Mouse (Mus musculus) cortical plate, adult 2 months (tissue): ENCODE results near the gene Dusp10. TPM values are rescaled to one million over a fixed set of nuclear protein-coding genes. Genes with fewer than 3 reads are reported as not detected.

Experiments used
- H3K27ac ChIP-seq: fragments of 200-500 bp; 2 replicates; pipeline ENCODE4 v1.5.1; 2012; ENCODE audit warnings: low read length, control low read depth, inconsistent platforms; ENCODE audit not compliant: insufficient read depth
- H3K4me1 ChIP-seq: fragments of 200-500 bp; 2 replicates; pipeline ENCODE4 v1.6.1; 2011; ENCODE audit warnings: low read length; ENCODE audit not compliant: control insufficient read depth, insufficient read depth
- H3K4me3 ChIP-seq: fragments of 200-500 bp; 2 replicates; pipeline ENCODE4 v1.5.1; 2011; ENCODE audit warnings: mild to moderate bottlenecking, low read length, control low read depth; ENCODE audit not compliant: insufficient read depth
- CTCF ChIP-seq: fragments of 200-500 bp; IDR thresholded peaks from 2 replicates; pipeline ENCODE4 v1.5.1; 2011; ENCODE audit warnings: mild to moderate bottlenecking, control low read depth, low read length; ENCODE audit not compliant: insufficient read depth; ENCODE audit errors: extremely low read depth
- POLR2A ChIP-seq: fragments of 200-500 bp; IDR thresholded peaks from 2 replicates; pipeline ENCODE4 v1.6.1; 2011; ENCODE audit warnings: mild to moderate bottlenecking, low read length, control low read depth; ENCODE audit not compliant: insufficient read depth; ENCODE audit errors: extremely low read depth
- polyA plus RNA-seq: library from polyadenylated mRNA; depleted of rRNA; stranded (reverse); fragments of >200 nt; gene quantifications from 2 replicates; pipeline ENCODE4 v1.2.3, GENCODE M21; 2012

Gene Dusp10
- polyA plus RNA-seq, 1 experiment: 8.9 TPM

GRCm38 (mm10) chr1:184084961-184085360 is 71.9 kb downstream of the Dusp10 start:
- no peak for TF ChIP-seq POLR2A
- no peak for TF ChIP-seq CTCF
- H3K4me1 ChIP-seq: no peaks in the 10 kb centered on the region
- no peak overlapping the region for H3K27ac ChIP-seq
- H3K4me3 ChIP-seq: no peak overlapping the region

- H3K27ac ChIP-seq: no peak overlapping the region
- no peaks in the 10 kb centered on the region; the same call in 1 of the 2 replicates for H3K4me1 ChIP-seq
- no peak for TF ChIP-seq POLR2A
- no peak for TF ChIP-seq CTCF
- H3K4me3 ChIP-seq: no peak overlapping the region
Measured at GRCm38 (mm10) chr1:184090515-184090914, 77.4 kb downstream of the Dusp10 start.

GRCm38 (mm10) chr1:184094914-184095313 is 81.8 kb downstream of the Dusp10 start:
- H3K4me1 ChIP-seq: no peaks in the 10 kb centered on the region; the same call in 1 of the 2 replicates
- no peak overlapping the region for H3K27ac ChIP-seq
- no peak overlapping the region for H3K4me3 ChIP-seq
- TF ChIP-seq POLR2A (no peak), CTCF (no peak)

- TF ChIP-seq CTCF (no peak), POLR2A (no peak)
- Histone ChIP-seq H3K4me1 (no peaks in the 10 kb centered on the region), H3K27ac (no peak overlapping the region), H3K4me3 (no peak overlapping the region)
Measured at GRCm38 (mm10) chr1:184100414-184100813, 87.3 kb downstream of the Dusp10 start.

GRCm38 (mm10) chr1:184100927-184101749 is 88.0 kb downstream of the Dusp10 start:
- Histone ChIP-seq H3K27ac (no peak overlapping the region), H3K4me3 (no peak overlapping the region), H3K4me1 (no peaks in the 10 kb centered on the region)
- TF ChIP-seq CTCF (no peak), POLR2A (no peak)

- Histone ChIP-seq H3K27ac (no peak overlapping the region), H3K4me3 (no peak overlapping the region), H3K4me1 (no peaks in the 10 kb centered on the region)
- no peak for TF ChIP-seq CTCF
- no peak for TF ChIP-seq POLR2A
Measured at GRCm38 (mm10) chr1:184101750-184102046, 88.6 kb downstream of the Dusp10 start.

- H3K4me3 ChIP-seq: no peak overlapping the region
- H3K27ac ChIP-seq: no peak overlapping the region
- TF ChIP-seq CTCF (no peak), POLR2A (no peak)
- no peaks in the 10 kb centered on the region for H3K4me1 ChIP-seq
Measured at GRCm38 (mm10) chr1:184106832-184107231, 93.7 kb downstream of the Dusp10 start.

GRCm38 (mm10) chr1:184107448-184107847 is 94.3 kb downstream of the Dusp10 start:
- no peak overlapping the region for H3K27ac ChIP-seq
- no peaks in the 10 kb centered on the region for H3K4me1 ChIP-seq
- TF ChIP-seq POLR2A (no peak), CTCF (no peak)
- H3K4me3 ChIP-seq: no peak overlapping the region

- no peak overlapping the region for H3K4me3 ChIP-seq
- H3K4me1 ChIP-seq: no peaks in the 10 kb centered on the region
- TF ChIP-seq POLR2A: no peak
- TF ChIP-seq CTCF: no peak
- H3K27ac ChIP-seq: no peak overlapping the region
Measured at GRCm38 (mm10) chr1:184108254-184108653, 95.2 kb downstream of the Dusp10 start.

- Histone ChIP-seq H3K4me1 (no peaks in the 10 kb centered on the region), H3K27ac (no peak overlapping the region), H3K4me3 (no peak overlapping the region)
- TF ChIP-seq CTCF: no peak
- TF ChIP-seq POLR2A: no peak
Measured at GRCm38 (mm10) chr1:184117586-184117985, 104.5 kb downstream of the Dusp10 start.
